Mouse (Mus musculus): ENCODE measurements around the gene Mpnd. TPM values are rescaled to one million over a fixed set of nuclear protein-coding genes. Genes with fewer than 3 reads are reported as not detected.
"Not testable (repeated sequence)": the region's sequence is repeated elsewhere in the genome, so short reads cannot be mapped to it uniquely, and the experiment has no call there.

Mpnd gene
- polyA plus RNA-seq, 1 experiment = 55.4 TPM

- Histone ChIP-seq H3K79me3 (ENCODE audit: low read depth) (peaks cover 45% of the 10 kb centered on the region), H3K27me3 (ENCODE audit: control insufficient read depth, insufficient read depth, insufficient read length) (no peaks in the 10 kb centered on the region), H3K4me3 (ENCODE audit: insufficient read depth, poor library complexity, severe bottlenecking) (no peak overlapping the region), H3K79me2 (ENCODE audit: control insufficient read depth, insufficient read depth) (peaks cover 57% of the 10 kb centered on the region), H3ac (ENCODE audit: control insufficient read depth, insufficient read length, low read depth) (no peak overlapping the region), H3K36me3 (ENCODE audit: control insufficient read depth, insufficient read depth) (peaks cover 74% of the 10 kb centered on the region)
- TF ChIP-seq FOSL1 (IDR thresholded peaks at IDR 0.05; ENCODE audit: insufficient read depth, low read length, poor library complexity, severe bottlenecking) (no peak), MAX (IDR thresholded peaks at IDR 0.05) (no peak), MYOG (IDR thresholded peaks at IDR 0.05; ENCODE audit: control insufficient read depth, extremely low read depth, insufficient read length) (no peak), CEBPB (IDR thresholded peaks at IDR 0.05; ENCODE audit: low read depth) (no peak), CTCF (IDR thresholded peaks at IDR 0.05; ENCODE audit: control insufficient read depth, insufficient read depth, insufficient read length) (no peak), MYOD1 (IDR thresholded peaks at IDR 0.05; ENCODE audit: control insufficient read depth, insufficient read length, low read depth) (no peak)
Observed at GRCm38 (mm10) chr17:56054938-56055337, 49.4 kb downstream of the Mpnd start.

- no peak overlapping the region for H3ac ChIP-seq (ENCODE audit: control insufficient read depth, insufficient read length, low read depth)
- no peaks in the 10 kb centered on the region for H3K27me3 ChIP-seq (ENCODE audit: control insufficient read depth, insufficient read depth, insufficient read length)
- peaks cover 46% of the 10 kb centered on the region for H3K79me2 ChIP-seq (ENCODE audit: control insufficient read depth, insufficient read depth)
- H3K79me3 ChIP-seq (ENCODE audit: low read depth) = peaks cover 37% of the 10 kb centered on the region
- TF ChIP-seq USF1 (IDR thresholded peaks at IDR 0.05; ENCODE audit: low read depth) (no peak), MYOG (IDR thresholded peaks at IDR 0.05; ENCODE audit: control insufficient read depth, extremely low read depth, insufficient read length) (no peak), MYOD1 (IDR thresholded peaks at IDR 0.05; ENCODE audit: control insufficient read depth, insufficient read length, low read depth) (no peak), MAX (IDR thresholded peaks at IDR 0.05) (no peak), CEBPB (IDR thresholded peaks at IDR 0.05; ENCODE audit: low read depth) (no peak), CTCF (IDR thresholded peaks at IDR 0.05; ENCODE audit: control insufficient read depth, insufficient read depth, insufficient read length) (no peak), FOSL1 (IDR thresholded peaks at IDR 0.05; ENCODE audit: insufficient read depth, low read length, poor library complexity, severe bottlenecking) (no peak)
- peaks cover 76% of the 10 kb centered on the region for H3K36me3 ChIP-seq (ENCODE audit: control insufficient read depth, insufficient read depth)
- H3K4me3 ChIP-seq (ENCODE audit: insufficient read depth, poor library complexity, severe bottlenecking) = no peak overlapping the region
Observed at GRCm38 (mm10) chr17:56055945-56056678, 50.6 kb downstream of the Mpnd start.

- peaks cover 33% of the 10 kb centered on the region for H3K79me2 ChIP-seq (ENCODE audit: control insufficient read depth, insufficient read depth)
- H3K36me3 ChIP-seq (ENCODE audit: control insufficient read depth, insufficient read depth) = peaks cover 76% of the 10 kb centered on the region
- H3K27me3 ChIP-seq (ENCODE audit: control insufficient read depth, insufficient read depth, insufficient read length) = no peaks in the 10 kb centered on the region
- TF ChIP-seq MYOG (IDR thresholded peaks at IDR 0.05; ENCODE audit: control insufficient read depth, extremely low read depth, insufficient read length) (no peak), MYOD1 (IDR thresholded peaks at IDR 0.05; ENCODE audit: control insufficient read depth, insufficient read length, low read depth) (no peak), FOSL1 (IDR thresholded peaks at IDR 0.05; ENCODE audit: insufficient read depth, low read length, poor library complexity, severe bottlenecking) (no peak), USF1 (IDR thresholded peaks at IDR 0.05; ENCODE audit: low read depth) (no peak)
- no peak overlapping the region for H3K4me3 ChIP-seq (ENCODE audit: insufficient read depth, poor library complexity, severe bottlenecking)
- no peak overlapping the region for H3ac ChIP-seq (ENCODE audit: control insufficient read depth, insufficient read length, low read depth)
- peaks cover 25% of the 10 kb centered on the region for H3K79me3 ChIP-seq (ENCODE audit: low read depth)
Observed at GRCm38 (mm10) chr17:56057381-56058120, 52.0 kb downstream of the Mpnd start.

DNA sequence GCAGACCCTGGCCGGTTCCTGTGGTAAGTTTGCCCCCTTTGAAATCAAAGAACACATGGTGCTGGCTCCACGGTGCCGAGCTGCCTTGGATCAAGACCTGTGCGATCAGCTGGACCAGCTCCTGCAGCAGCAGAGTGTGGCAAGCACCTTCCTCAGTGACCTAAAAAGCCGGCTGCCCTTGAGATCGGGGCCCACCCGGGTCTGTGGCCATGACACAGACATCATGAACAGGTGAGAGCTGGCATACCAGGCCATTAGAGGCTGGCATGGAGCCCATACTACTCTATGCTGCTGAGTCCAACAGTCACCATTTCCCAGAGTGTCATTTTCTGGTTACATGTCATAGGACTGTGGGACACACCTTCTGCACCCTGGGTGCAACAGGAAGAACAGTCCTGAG is 56.6 kb downstream of the Mpnd start:
- no peaks in the 10 kb centered on the region for H3K79me3 ChIP-seq (ENCODE audit: low read depth)
- H3K27me3 ChIP-seq (ENCODE audit: control insufficient read depth, insufficient read depth, insufficient read length) = no peaks in the 10 kb centered on the region
- no peak overlapping the region for H3K4me3 ChIP-seq (ENCODE audit: insufficient read depth, poor library complexity, severe bottlenecking)
- TF ChIP-seq USF1 (IDR thresholded peaks at IDR 0.05; ENCODE audit: low read depth) = no peak
- TF ChIP-seq CTCF (IDR thresholded peaks at IDR 0.05; ENCODE audit: control insufficient read depth, insufficient read depth, insufficient read length) = no peak
- no peak for TF ChIP-seq CEBPB (IDR thresholded peaks at IDR 0.05; ENCODE audit: low read depth)
- TF ChIP-seq MYOG (IDR thresholded peaks at IDR 0.05; ENCODE audit: control insufficient read depth, extremely low read depth, insufficient read length) = no peak
- TF ChIP-seq FOSL1 (IDR thresholded peaks at IDR 0.05; ENCODE audit: insufficient read depth, low read length, poor library complexity, severe bottlenecking) = no peak
- TF ChIP-seq MAX (IDR thresholded peaks at IDR 0.05) = no peak
- TF ChIP-seq MYOD1 (IDR thresholded peaks at IDR 0.05; ENCODE audit: control insufficient read depth, insufficient read length, low read depth) = no peak
- H3K36me3 ChIP-seq (ENCODE audit: control insufficient read depth, insufficient read depth) = peaks cover 92% of the 10 kb centered on the region
- H3ac ChIP-seq (ENCODE audit: control insufficient read depth, insufficient read length, low read depth) = no peak overlapping the region
- H3K79me2 ChIP-seq (ENCODE audit: control insufficient read depth, insufficient read depth) = no peaks in the 10 kb centered on the region

- H3ac ChIP-seq (ENCODE audit: control insufficient read depth, insufficient read length, low read depth); H3K79me2 ChIP-seq (ENCODE audit: control insufficient read depth, insufficient read depth); H3K27me3 ChIP-seq (ENCODE audit: control insufficient read depth, insufficient read depth, insufficient read length); H3K79me3 ChIP-seq (ENCODE audit: low read depth); H3K4me3 ChIP-seq (ENCODE audit: insufficient read depth, poor library complexity, severe bottlenecking): not testable (repeated sequence)
- H3K36me3 ChIP-seq (ENCODE audit: control insufficient read depth, insufficient read depth) = peaks cover 89% of the 10 kb centered on the region
Observed at GRCm38 (mm10) chr17:56065715-56066114, 60.2 kb downstream of the Mpnd start.

Other genes with a start within 250 kb of the Mpnd start
- 0.92 TPM for gene Zfp119a, start 126.8 kb upstream of the Mpnd start, polyA plus RNA-seq (2012; fragmentation: generic; extraction: Trizol)
- gene Zfp959, start 113.6 kb upstream of the Mpnd start, polyA plus RNA-seq (2012; fragmentation: generic; extraction: Trizol) = 1.5 TPM
- 0.68 TPM for gene Zfp119b, start 56.2 kb upstream of the Mpnd start, polyA plus RNA-seq (2012; fragmentation: generic; extraction: Trizol)
- not detected for gene Ebi3, start 53.1 kb upstream of the Mpnd start, polyA plus RNA-seq (2012; fragmentation: generic; extraction: Trizol)
- gene Yju2, start 46.6 kb upstream of the Mpnd start, polyA plus RNA-seq (2012; fragmentation: generic; extraction: Trizol) = 15.1 TPM
- not detected for gene Shd, start 35.2 kb upstream of the Mpnd start, polyA plus RNA-seq (2012; fragmentation: generic; extraction: Trizol)
- gene Fsd1, start 19.2 kb upstream of the Mpnd start, polyA plus RNA-seq (2012; fragmentation: generic; extraction: Trizol) = 1.2 TPM
- 0.48 TPM for gene Stap2, start 127 bp upstream of the Mpnd start, polyA plus RNA-seq (2012; fragmentation: generic; extraction: Trizol)
- gene Sh3gl1, start 30.9 kb downstream of the Mpnd start, polyA plus RNA-seq (2012; fragmentation: generic; extraction: Trizol) = 83.9 TPM
- 39.9 TPM for gene Chaf1a, start 34.7 kb downstream of the Mpnd start, polyA plus RNA-seq (2012; fragmentation: generic; extraction: Trizol)
- gene Ubxn6, start 69.3 kb downstream of the Mpnd start, polyA plus RNA-seq (2012; fragmentation: generic; extraction: Trizol) = 40.4 TPM
- 64.5 TPM for gene Hdgfl2, start 73.9 kb downstream of the Mpnd start, polyA plus RNA-seq (2012; fragmentation: generic; extraction: Trizol)
- 3.2 TPM for gene Plin4, start 104.1 kb downstream of the Mpnd start, polyA plus RNA-seq (2012; fragmentation: generic; extraction: Trizol)
- gene Plin5, start 111.9 kb downstream of the Mpnd start, polyA plus RNA-seq (2012; fragmentation: generic; extraction: Trizol) = 0.08 TPM
- gene Lrg1, start 116.3 kb downstream of the Mpnd start, polyA plus RNA-seq (2012; fragmentation: generic; extraction: Trizol) = 0.02 TPM
- gene Sema6b, start 134.6 kb downstream of the Mpnd start, polyA plus RNA-seq (2012; fragmentation: generic; extraction: Trizol) = 0.81 TPM
- gene Tnfaip8l1, start 156.8 kb downstream of the Mpnd start, polyA plus RNA-seq (2012; fragmentation: generic; extraction: Trizol) = 2.3 TPM
- 106 TPM for gene Mydgf, start 178.2 kb downstream of the Mpnd start, polyA plus RNA-seq (2012; fragmentation: generic; extraction: Trizol)
- 51.8 TPM for gene Dpp9, start 213.2 kb downstream of the Mpnd start, polyA plus RNA-seq (2012; fragmentation: generic; extraction: Trizol)

Measured in C2C12 (cell line).